Mouse (Mus musculus) E14TG2a.4 (cell line): ENCODE data around the gene Pip5kl1.

Experiments used
- CTCF ChIP-seq: conservative IDR thresholded peaks from 2 replicates; pipeline ENCODE4 v1.5.1; 2014; ENCODE audit warnings: low read length
- NANOG ChIP-seq: IDR thresholded peaks from 2 replicates; pipeline ENCODE4 v1.6.1; 2014; ENCODE audit warnings: borderline replicate concordance, low read length, mixed read lengths
- POU5F1 ChIP-seq: IDR thresholded peaks from 2 replicates; pipeline ENCODE4 v1.6.1; 2014; ENCODE audit warnings: low read length, borderline replicate concordance

GRCm38 (mm10) chr2:32606161-32607142 is 31.9 kb downstream of the Pip5kl1 start:
- peak; percentile 87 for TF ChIP-seq CTCF
- TF ChIP-seq POU5F1: no peak
- no peak for TF ChIP-seq NANOG
